Mouse (Mus musculus): ENCODE results near the gene Slc7a15. TPM values are rescaled to one million over a fixed set of nuclear protein-coding genes. Genes with fewer than 3 reads are reported as not detected.

Gene Slc7a15
- polyA plus RNA-seq, 1 experiment from 2014 or later = 0.15 TPM

- ATAC-seq (ENCODE audit: insufficient read depth, low FRiP score, low read depth) = no peak
- H3K9ac ChIP-seq = no peak overlapping the region
- H3K4me3 ChIP-seq (replicated peaks) = no peak overlapping the region
- no peak overlapping the region for H3K4me2 ChIP-seq
- no peaks in the 10 kb centered on the region for H3K4me1 ChIP-seq
- H3K27ac ChIP-seq = no peak overlapping the region
- H3K27me3 ChIP-seq (replicated peaks) = no peaks in the 10 kb centered on the region
- H3K36me3 ChIP-seq = no peaks in the 10 kb centered on the region
- no peaks in the 10 kb centered on the region for H3K9me3 ChIP-seq
These were observed 43.4 kb downstream of the Slc7a15 start for GRCm38 (mm10) chr12:8555419-8555818.

GRCm38 (mm10) chr12:8547357-8547756, 51.5 kb downstream of the Slc7a15 start:
- Histone ChIP-seq H3K27ac (no peak overlapping the region), H3K4me1 (no peaks in the 10 kb centered on the region), H3K4me2 (no peak overlapping the region), H3K36me3 (no peaks in the 10 kb centered on the region), H3K4me3 (replicated peaks) (no peak overlapping the region), H3K9ac (no peak overlapping the region), H3K27me3 (replicated peaks) (no peaks in the 10 kb centered on the region), H3K9me3 (no peaks in the 10 kb centered on the region)
- ATAC-seq (ENCODE audit: insufficient read depth, low FRiP score, low read depth) = peak; percentile 58; the same call in 1 of the 2 replicates
- 16% methylated on average over 11 of the region's 11 CpGs for WGBS

GRCm38 (mm10) chr12:8546801-8547200, 52.1 kb downstream of the Slc7a15 start:
- no peak for ATAC-seq (ENCODE audit: insufficient read depth, low FRiP score, low read depth)

GRCm38 (mm10) chr12:8545066-8545610, 53.7 kb downstream of the Slc7a15 start:
- Histone ChIP-seq H3K4me1 (no peaks in the 10 kb centered on the region), H3K9ac (no peak overlapping the region), H3K9me3 (no peaks in the 10 kb centered on the region), H3K36me3 (no peaks in the 10 kb centered on the region), H3K27me3 (replicated peaks) (no peaks in the 10 kb centered on the region), H3K4me2 (no peak overlapping the region), H3K27ac (no peak overlapping the region), H3K4me3 (replicated peaks) (no peak overlapping the region)
- no peak for ATAC-seq (ENCODE audit: insufficient read depth, low FRiP score, low read depth)
- 77% methylated on average over 5 of the region's 5 CpGs for WGBS

More at GRCm38 (mm10) chr12:8546801-8547200, 52.1 kb downstream of the Slc7a15 start:
- WGBS = 84% methylated on average over 6 of the region's 6 CpGs
- no peaks in the 10 kb centered on the region for H3K36me3 ChIP-seq
- H3K4me2 ChIP-seq = no peak overlapping the region
- H3K4me1 ChIP-seq = no peaks in the 10 kb centered on the region
- H3K9ac ChIP-seq = no peak overlapping the region
- H3K9me3 ChIP-seq = no peaks in the 10 kb centered on the region
- no peak overlapping the region for H3K27ac ChIP-seq
- H3K27me3 ChIP-seq (replicated peaks) = no peaks in the 10 kb centered on the region
- no peak overlapping the region for H3K4me3 ChIP-seq (replicated peaks)

- ATAC-seq (ENCODE audit: insufficient read depth, low FRiP score, low read depth) = no peak
- H3K4me3 ChIP-seq (replicated peaks) = no peak overlapping the region
- no peak overlapping the region for H3K27ac ChIP-seq
- H3K9me3 ChIP-seq = no peaks in the 10 kb centered on the region
- no peaks in the 10 kb centered on the region for H3K4me1 ChIP-seq
- H3K27me3 ChIP-seq (replicated peaks) = no peaks in the 10 kb centered on the region
- H3K4me2 ChIP-seq = no peak overlapping the region
- 79% methylated on average over 4 of the region's 4 CpGs for WGBS
- H3K9ac ChIP-seq = no peak overlapping the region
- H3K36me3 ChIP-seq = no peaks in the 10 kb centered on the region
These were observed 56.5 kb downstream of the Slc7a15 start for GRCm38 (mm10) chr12:8542371-8542770.

GRCm38 (mm10) chr12:8539471-8539870, 59.4 kb downstream of the Slc7a15 start:
- 75% methylated on average over 13 of the region's 13 CpGs for WGBS
- Histone ChIP-seq H3K9ac (no peak overlapping the region), H3K36me3 (no peaks in the 10 kb centered on the region), H3K4me1 (no peaks in the 10 kb centered on the region), H3K9me3 (no peaks in the 10 kb centered on the region), H3K27me3 (replicated peaks) (no peaks in the 10 kb centered on the region), H3K4me3 (replicated peaks) (no peak overlapping the region), H3K4me2 (no peak overlapping the region), H3K27ac (no peak overlapping the region)
- ATAC-seq (ENCODE audit: insufficient read depth, low FRiP score, low read depth) = no peak

- WGBS = 85% methylated on average over 5 of the region's 5 CpGs
- no peak overlapping the region for H3K9ac ChIP-seq
- H3K4me2 ChIP-seq = no peak overlapping the region
- no peaks in the 10 kb centered on the region for H3K36me3 ChIP-seq
- H3K9me3 ChIP-seq = no peaks in the 10 kb centered on the region
- no peaks in the 10 kb centered on the region for H3K4me1 ChIP-seq
- H3K27me3 ChIP-seq (replicated peaks) = no peaks in the 10 kb centered on the region
- no peak overlapping the region for H3K27ac ChIP-seq
- ATAC-seq (ENCODE audit: insufficient read depth, low FRiP score, low read depth) = no peak
- H3K4me3 ChIP-seq (replicated peaks) = no peak overlapping the region
These were observed 61.6 kb downstream of the Slc7a15 start for GRCm38 (mm10) chr12:8537291-8537690.

- Histone ChIP-seq H3K36me3 (no peaks in the 10 kb centered on the region), H3K27ac (no peak overlapping the region), H3K4me1 (no peaks in the 10 kb centered on the region), H3K4me3 (replicated peaks) (no peak overlapping the region), H3K4me2 (no peak overlapping the region), H3K27me3 (replicated peaks) (no peaks in the 10 kb centered on the region), H3K9me3 (no peaks in the 10 kb centered on the region), H3K9ac (no peak overlapping the region)
- WGBS = 73% methylated on average over 9 of the region's 9 CpGs
- no peak for ATAC-seq (ENCODE audit: insufficient read depth, low FRiP score, low read depth)
These were observed 62.5 kb downstream of the Slc7a15 start for GRCm38 (mm10) chr12:8536221-8536965.

- no peak overlapping the region for H3K27ac ChIP-seq
- H3K9ac ChIP-seq = no peak overlapping the region
- H3K9me3 ChIP-seq = no peaks in the 10 kb centered on the region
- no peaks in the 10 kb centered on the region for H3K4me1 ChIP-seq
- no peak for ATAC-seq (ENCODE audit: insufficient read depth, low FRiP score, low read depth)
- WGBS = 79% methylated on average over 7 of the region's 7 CpGs
- H3K4me3 ChIP-seq (replicated peaks) = no peak overlapping the region
- H3K36me3 ChIP-seq = no peaks in the 10 kb centered on the region
- H3K4me2 ChIP-seq = no peak overlapping the region
- no peaks in the 10 kb centered on the region for H3K27me3 ChIP-seq (replicated peaks)
These were observed 63.3 kb downstream of the Slc7a15 start for GRCm38 (mm10) chr12:8535596-8535995.

- WGBS = 52% methylated on average over 1 of the region's 1 CpGs
- Histone ChIP-seq H3K9me3 (no peaks in the 10 kb centered on the region), H3K36me3 (no peaks in the 10 kb centered on the region), H3K4me2 (no peak overlapping the region), H3K27me3 (replicated peaks) (no peaks in the 10 kb centered on the region), H3K4me3 (replicated peaks) (no peak overlapping the region), H3K9ac (no peak overlapping the region), H3K4me1 (no peaks in the 10 kb centered on the region), H3K27ac (no peak overlapping the region)
- no peak for ATAC-seq (ENCODE audit: insufficient read depth, low FRiP score, low read depth)
These were observed 64.0 kb downstream of the Slc7a15 start for GRCm38 (mm10) chr12:8534915-8535314.

- H3K4me3 ChIP-seq (replicated peaks) = no peak overlapping the region
- H3K9me3 ChIP-seq = no peaks in the 10 kb centered on the region
- H3K4me2 ChIP-seq = no peak overlapping the region
- H3K27ac ChIP-seq = no peak overlapping the region
- no peaks in the 10 kb centered on the region for H3K4me1 ChIP-seq
- no peaks in the 10 kb centered on the region for H3K36me3 ChIP-seq
- no peaks in the 10 kb centered on the region for H3K27me3 ChIP-seq (replicated peaks)
- WGBS = 76% methylated on average over 5 of the region's 5 CpGs
- H3K9ac ChIP-seq = no peak overlapping the region
- no peak for ATAC-seq (ENCODE audit: insufficient read depth, low FRiP score, low read depth)
These were observed 71.1 kb downstream of the Slc7a15 start for GRCm38 (mm10) chr12:8527770-8528169.

GRCm38 (mm10) chr12:8527175-8527574, 71.7 kb downstream of the Slc7a15 start:
- no peaks in the 10 kb centered on the region for H3K36me3 ChIP-seq
- H3K9ac ChIP-seq = no peak overlapping the region
- H3K4me3 ChIP-seq (replicated peaks) = no peak overlapping the region
- no peaks in the 10 kb centered on the region for H3K9me3 ChIP-seq
- no peak for ATAC-seq (ENCODE audit: insufficient read depth, low FRiP score, low read depth)
- H3K27ac ChIP-seq = no peak overlapping the region
- 80% methylated on average over 1 of the region's 1 CpGs for WGBS
- H3K4me1 ChIP-seq = no peaks in the 10 kb centered on the region
- H3K4me2 ChIP-seq = no peak overlapping the region
- H3K27me3 ChIP-seq (replicated peaks) = no peaks in the 10 kb centered on the region
